Mouse (Mus musculus): Measurements from ENCODE around the gene Mrvi1.

Gene Mrvi1

DNA sequence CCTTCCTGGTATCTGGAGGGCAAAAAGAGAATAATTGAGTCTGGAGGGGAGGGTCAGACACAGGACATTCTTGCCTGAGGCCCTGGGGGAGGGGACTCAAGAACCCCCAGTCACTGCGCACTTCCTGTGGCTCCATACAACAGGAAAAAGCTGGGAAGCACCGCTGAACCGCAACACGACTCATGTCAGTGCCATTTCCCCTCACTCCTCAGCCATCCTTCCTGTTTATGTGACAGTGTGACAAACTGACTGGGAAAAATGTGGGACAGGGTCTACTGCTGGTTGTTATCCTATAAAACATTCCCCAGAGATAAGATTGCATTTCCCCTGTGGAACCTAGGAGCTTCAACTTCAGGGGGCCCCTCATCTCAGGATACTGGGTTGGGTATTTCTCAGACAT lies 105.3 kb downstream of the Mrvi1 start:
- DNase-seq: peak; percentile 32 to 47

DNA sequence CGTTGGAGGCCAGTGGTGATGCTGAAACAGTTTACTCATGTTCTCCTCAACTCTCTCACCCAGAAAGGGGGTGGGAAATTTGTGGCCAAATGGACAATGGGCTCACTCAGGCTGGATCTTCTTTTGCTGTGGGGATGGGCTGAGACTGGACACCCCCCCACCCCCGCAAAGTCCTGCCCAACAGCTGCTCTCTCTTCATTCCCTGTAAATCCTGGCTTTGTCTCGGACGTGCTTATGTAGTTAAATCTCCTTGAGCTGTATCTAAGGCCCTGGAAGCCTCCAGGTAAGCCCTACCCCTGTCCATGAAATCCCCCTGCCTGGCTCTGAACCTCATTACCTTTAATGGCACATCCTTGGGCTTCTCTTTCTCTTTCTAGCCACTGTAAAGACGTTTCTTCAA lies 113.5 kb downstream of the Mrvi1 start:
- DNase-seq: no peak

GRCm38 (mm10) chr7:110867116-110867515 lies 115.1 kb downstream of the Mrvi1 start:
- DNase-seq: no peak

- DNase-seq: no peak
Measured at GRCm38 (mm10) chr7:110866021-110866420, 116.2 kb downstream of the Mrvi1 start.

DNA sequence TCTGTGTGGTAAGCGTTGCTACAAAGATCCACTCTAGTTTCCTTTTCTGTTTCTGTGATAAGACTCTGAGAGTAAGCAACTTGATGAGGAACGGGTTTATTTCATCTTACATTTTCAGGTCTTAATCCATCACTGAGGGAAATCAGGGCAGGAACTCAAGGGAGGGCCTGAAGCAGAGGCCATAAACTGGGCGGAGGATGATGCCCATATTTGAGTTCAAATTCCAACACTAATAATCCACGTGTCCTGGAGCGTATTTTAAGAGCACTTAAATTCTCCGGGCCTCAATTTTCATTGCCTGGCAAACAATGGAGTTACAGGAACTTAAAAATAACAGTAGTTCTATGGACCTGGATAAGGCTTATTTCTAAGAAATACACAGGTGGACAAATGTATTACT lies 116.7 kb downstream of the Mrvi1 start:
- DNase-seq: no peak

DNA sequence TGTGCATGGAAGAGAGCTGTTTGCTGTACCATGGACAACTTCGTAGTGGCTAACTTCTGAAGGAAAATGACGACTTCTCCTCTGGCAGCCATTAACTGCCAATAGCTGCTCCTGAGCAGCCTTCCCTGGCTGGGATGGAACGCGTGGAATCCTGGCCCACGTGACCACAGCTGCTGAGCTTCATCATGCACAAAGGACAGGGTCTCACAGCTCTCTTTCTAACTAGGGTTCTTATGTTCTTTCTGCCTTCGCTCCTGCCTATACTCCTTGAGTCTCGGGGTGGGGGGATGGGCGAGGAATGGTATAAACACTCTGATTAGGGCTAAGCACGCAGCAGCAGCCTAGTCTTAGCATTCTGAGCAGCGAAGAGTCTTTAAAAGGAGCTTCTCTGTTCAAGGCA lies 117.2 kb downstream of the Mrvi1 start:
- DNase-seq: peak; percentile 44 to 70

DNA sequence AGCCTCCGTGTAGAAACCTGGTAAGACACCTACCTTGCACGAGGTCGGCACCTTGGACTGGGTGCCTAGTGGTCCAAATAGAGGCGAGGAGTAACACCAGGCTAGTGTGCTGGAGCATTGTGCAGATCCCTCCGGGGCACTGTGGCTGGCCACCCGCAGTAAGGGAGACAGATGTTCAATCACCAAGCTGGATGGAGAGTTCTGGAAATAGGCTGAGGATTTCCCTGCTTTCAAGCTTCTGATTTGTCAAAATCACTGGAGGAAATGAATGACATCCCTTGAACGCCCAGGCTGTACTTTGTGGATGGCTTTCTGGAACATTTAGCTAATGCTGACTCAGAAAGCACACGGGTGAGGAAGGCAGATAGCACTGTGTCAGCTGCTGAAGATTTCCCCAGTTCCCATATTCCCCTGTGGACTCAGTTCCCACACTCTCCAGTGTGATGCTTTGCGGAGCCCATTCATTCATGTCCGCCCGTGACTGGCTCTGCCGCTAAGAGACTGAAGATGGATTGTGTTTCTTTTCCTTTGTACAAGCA lies 119.4 kb downstream of the Mrvi1 start, which contains the start of gene Lyve1:
Gene Lyve1 (minus strand): TSS at position 489 of the 539 bp plus-strand sequence.
- DNase-seq: no peak

- no peak for DNase-seq
Measured at GRCm38 (mm10) chr7:110860129-110860528, 122.1 kb downstream of the Mrvi1 start.

DNA sequence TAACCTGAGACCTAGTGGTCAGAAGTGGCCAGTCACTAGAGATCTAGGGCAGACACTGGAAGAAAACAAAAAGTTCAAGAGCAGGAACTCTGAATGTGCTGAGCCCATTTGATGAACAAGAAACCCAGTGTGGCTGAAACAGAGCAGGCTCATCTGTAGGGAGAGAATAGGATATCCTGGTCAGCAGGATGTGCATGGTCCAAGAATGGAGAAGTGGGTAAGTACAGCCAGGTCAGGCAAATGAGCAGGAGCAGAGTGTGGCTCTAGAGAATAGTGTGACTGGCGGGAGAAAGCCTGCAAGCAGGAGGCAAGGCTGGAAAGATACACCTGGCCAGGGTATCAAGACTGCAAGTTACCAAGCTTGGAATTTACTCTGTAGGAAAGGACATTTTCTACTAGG lies 126.7 kb downstream of the Mrvi1 start:
- DNase-seq: no peak

DNA sequence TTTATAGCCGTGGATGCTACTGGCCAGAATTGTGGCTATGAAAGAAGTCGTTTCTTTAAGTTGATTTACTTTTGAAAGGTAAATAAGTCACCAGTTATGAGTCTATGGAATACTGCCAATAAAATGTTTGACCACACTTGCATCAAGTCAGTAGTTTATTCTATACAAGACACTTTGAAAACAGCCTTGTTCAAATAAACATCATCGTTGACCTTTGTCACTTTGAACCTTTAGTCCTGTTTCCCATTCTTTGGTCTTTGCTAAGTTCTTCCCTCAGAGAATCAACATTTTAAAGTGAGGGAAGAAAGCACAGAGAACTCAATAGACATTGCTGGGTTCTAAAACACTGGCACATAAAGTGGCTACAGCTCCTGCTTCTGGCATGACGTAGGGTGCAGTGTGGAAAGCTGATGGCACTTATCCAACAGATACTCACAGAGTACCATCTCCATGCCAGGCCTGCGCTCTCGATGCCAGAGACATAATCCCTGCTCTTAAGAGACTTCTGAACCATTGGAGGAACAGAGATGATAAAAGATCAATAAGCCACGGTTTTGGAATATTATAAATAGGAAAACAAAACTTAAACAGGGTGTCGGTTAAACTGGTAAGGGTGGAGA lies 127.2 kb downstream of the Mrvi1 start:
- no peak for DNase-seq

- no peak for DNase-seq
Measured at GRCm38 (mm10) chr7:110854519-110854918, 127.7 kb downstream of the Mrvi1 start.

DNA sequence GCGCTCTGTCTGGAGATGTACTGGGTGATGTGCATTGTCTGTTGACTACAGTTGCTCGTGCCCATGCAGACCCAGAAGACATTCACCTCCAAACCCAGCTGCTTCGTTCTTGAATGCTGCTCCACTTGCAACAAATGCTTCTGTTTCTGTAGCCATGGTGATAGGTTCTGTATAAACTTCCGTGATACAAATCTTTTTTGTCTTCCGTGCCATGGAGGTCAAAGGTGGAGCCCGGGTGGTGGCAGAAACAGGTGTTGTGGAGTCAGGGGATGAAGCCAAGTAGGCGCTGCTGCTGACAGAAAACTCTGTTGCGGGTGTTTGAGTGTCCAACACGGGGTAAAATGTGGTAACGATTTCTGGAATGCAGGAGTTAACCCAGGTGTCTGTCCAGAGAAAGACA lies 128.7 kb downstream of the Mrvi1 start:
- DNase-seq: no peak

DNA sequence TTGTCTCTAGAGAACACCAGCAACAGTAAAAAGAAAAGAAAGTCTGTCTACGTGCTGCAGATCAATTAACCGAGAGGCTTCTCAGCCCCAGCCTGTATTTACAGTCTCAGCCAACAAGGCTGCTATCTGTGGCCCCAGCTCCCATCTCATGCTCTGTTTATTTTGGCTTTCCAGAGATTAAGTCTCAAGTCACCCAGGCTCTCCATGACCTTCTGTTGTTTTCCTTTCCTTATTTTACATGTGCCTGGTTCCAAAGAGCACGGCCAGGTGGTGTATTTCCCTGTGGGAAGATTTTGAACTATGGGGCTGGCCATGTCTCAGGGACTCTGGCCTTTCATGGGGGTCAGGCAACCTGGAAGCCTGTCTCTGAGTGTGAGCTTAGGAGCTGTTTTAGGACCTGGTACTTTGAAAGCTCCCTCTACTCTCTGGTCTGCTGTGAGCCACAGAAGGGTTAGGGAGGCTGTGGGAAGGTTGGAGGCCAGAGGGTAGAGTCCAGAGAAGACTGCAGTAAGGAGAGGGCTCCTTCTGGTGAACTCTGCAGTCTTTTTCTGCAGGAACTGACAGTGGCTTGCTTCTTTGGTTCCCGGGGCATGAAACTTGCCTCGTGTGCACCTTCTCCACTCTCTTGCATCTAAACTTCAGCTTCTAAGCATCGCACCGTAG lies 130.6 kb downstream of the Mrvi1 start:
- DNase-seq: no peak

GRCm38 (mm10) chr7:110848371-110848770 lies 133.9 kb downstream of the Mrvi1 start:
- DNase-seq: no peak

- DNase-seq: no peak
Measured at GRCm38 (mm10) chr7:110847321-110847720, 134.9 kb downstream of the Mrvi1 start.

- DNase-seq: peak; percentile 96 to 97
Measured at GRCm38 (mm10) chr7:110843916-110844874, 138.1 kb downstream of the Mrvi1 start, which contains the start of gene Rnf141. Rnf141 (minus strand) TSS chr7:110844457.

DNA sequence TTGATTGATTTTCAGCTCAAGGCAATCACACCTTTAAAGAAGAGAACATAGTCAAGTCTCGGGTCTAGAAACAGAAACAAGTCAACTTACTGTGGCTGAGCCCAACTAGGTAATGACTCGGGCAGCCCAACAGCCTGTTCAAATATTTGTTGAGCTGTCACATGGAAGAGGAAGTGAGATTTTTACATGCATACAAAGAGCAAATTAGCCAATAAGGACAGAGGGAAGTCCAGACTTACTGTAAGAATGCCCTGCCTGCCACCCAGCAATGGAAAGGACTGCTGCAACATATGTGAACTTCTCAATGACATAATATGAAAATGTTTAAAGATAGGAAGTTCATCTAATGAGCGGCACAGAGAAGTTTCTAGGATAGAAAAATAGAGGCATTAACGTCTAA lies 141.9 kb downstream of the Mrvi1 start:
- no peak for DNase-seq

- no peak for DNase-seq
Measured at GRCm38 (mm10) chr7:110834522-110834921, 147.7 kb downstream of the Mrvi1 start.

- no peak for DNase-seq
Measured at GRCm38 (mm10) chr7:110834018-110834417, 148.2 kb downstream of the Mrvi1 start.

GRCm38 (mm10) chr7:110833024-110833423 lies 149.2 kb downstream of the Mrvi1 start:
- no peak for DNase-seq

DNA sequence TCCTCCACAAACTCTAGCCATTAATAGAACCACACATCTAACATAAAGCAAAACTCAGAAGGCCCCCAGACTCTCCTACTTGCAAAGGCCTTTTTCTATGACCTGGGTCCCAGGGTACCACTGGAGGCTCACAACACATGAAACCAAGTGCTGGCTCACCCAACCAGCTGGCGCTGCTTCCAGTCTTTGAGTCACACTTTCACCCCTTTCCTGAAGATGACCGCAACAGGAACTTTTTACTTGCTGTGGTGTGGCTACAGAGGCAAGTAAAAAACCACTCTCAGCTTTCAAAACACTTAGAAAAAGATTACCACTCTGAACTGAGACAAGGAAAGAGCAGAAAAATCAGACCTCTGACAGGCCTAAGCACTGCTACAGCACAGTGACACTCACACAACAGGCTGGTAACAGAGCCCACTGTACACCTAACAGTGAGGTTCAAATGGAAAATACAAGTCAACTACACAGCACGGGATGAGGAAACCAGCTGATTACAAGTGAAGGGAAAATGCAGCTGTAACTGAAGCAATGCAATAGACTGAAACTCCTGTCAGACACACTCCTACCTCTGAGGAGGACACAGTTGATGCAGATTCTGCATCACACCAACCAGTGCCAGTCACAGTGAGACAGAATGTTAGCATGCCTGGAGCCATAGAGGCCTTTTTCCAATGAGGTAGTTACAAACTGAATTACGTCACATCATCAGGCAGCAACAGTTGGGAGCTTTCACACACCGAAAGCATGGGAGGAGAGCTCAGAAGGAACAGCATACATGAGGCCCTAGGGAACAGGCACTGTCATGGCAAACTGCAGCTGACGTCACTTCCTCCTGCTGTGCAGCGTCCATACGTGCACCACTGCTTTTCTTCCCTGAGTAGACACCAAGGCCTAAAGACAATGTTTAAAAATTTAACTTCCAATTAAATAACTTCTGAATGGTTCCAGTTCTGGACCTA lies 158.0 kb downstream of the Mrvi1 start:
- no peak for DNase-seq

- DNase-seq: no peak
Measured at GRCm38 (mm10) chr7:110823593-110823992, 158.7 kb downstream of the Mrvi1 start.

Measured in kidney, postnatal 4 days (tissue).